Mouse (Mus musculus): Measurements from ENCODE around the gene Fopnl. TPM values are rescaled to one million over a fixed set of nuclear protein-coding genes. Genes with fewer than 3 reads are reported as not detected.
A peak's percentile ranks its signal among the peaks of the same experiment; 100 is the strongest.

Fopnl gene
- polyA plus RNA-seq, 1 experiment = 3.8 TPM

DNA sequence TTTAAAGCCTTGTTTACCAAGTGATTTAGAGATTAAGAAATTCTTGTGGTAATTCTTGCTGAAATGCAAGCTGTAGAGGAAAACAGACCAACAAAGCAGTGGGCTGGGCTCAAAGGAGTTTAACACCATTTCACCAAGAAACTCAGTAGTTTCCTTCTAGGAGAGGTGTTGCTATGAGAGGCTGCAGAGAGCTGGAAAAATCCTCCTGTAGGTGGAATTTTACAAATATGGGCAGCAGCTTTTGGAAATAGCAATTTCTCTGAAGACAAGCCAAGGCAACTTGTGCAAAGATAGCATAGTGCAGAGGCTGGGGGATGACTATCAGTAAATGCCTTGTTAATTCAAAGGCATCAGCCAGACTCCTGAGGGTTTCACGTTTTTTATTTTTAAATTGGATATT, 3.3 kb upstream of the Fopnl start:
- no peak for TF ChIP-seq GATA1 (IDR thresholded peaks at IDR 0.05; ENCODE audit: low read length)

DNA sequence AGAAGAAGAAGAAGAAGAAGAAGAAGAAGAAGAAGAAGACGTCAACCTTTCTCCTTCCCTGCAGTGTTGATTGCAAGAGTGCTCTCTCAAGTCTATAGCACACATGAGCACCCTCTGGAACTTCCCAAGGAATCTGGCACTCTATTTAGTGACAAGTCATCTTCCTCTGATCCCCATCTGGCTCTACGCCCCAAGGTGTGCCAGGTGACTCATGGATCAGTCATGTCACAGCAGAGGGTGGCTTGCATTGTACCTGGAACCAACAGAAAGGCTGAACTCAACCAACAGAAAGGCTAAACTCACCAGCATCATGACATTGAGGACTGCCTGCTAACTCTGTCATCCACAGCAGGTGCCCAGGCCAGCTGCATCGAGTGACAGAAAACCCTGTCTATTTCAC, 2.5 kb upstream of the Fopnl start:
- no peak for TF ChIP-seq GATA1 (IDR thresholded peaks at IDR 0.05; ENCODE audit: low read length)

DNA sequence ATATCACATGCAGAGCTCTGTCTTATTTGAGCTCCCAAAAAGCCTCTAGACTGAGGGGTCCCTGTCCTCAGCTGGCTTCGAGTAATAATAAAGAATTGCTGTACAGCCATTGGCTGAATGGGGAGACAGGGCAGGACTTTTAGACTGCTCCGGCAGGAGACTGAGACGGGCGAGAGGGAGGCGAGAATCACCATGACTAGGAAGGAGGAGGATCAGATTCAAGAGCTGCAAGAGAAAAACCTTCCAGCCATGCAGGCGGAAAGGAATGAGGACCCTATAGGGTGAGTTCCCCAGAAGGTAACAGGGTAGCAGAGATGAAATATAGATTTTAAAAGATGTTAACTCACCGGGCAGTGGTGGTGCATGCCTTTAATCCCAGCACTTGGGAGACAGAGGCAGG, 4.3 kb downstream of the Fopnl start:
- no peak for TF ChIP-seq GATA1 (IDR thresholded peaks at IDR 0.05; ENCODE audit: low read length)

DNA sequence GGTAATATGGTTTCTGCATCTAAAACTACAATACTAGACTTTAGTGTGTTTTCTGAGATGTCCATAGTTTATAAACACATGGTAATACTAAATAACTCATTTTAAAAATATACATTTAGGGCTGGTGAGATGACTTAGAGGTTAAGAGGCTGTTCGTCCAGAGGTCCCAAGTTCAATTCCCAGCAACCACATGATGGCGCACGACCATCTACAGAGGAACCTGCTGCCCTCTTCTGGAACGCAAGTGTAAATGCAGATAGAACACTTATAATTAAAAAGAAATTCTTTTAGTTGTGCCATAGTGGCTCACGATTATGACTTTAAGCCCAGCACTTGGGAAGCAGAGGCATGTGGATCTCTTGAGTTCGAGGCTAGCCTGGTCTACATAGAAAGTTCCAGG, 5.8 kb downstream of the Fopnl start:
- no peak for TF ChIP-seq GATA1 (IDR thresholded peaks at IDR 0.05; ENCODE audit: low read length)

DNA sequence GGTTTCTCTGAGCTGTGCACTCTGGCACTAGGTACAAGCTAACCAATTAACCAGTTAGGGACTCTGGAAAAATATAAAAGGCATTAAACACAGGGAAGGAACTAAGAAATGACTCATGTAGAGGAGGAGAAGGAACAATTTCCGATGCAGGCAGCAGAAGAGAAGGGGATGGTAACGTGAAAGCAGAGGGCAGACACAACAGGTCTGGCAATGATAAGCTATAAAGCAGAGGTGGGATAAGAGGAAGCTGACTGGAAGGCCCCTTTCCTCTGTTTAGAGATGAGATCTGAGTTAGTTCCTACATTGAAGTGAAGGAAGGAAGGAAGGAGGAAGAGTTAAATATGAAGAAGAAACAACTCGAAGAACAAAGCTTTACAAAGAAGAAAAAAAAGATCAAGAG, 7.4 kb downstream of the Fopnl start:
- TF ChIP-seq GATA1 (IDR thresholded peaks at IDR 0.05; ENCODE audit: low read length) = no peak

DNA sequence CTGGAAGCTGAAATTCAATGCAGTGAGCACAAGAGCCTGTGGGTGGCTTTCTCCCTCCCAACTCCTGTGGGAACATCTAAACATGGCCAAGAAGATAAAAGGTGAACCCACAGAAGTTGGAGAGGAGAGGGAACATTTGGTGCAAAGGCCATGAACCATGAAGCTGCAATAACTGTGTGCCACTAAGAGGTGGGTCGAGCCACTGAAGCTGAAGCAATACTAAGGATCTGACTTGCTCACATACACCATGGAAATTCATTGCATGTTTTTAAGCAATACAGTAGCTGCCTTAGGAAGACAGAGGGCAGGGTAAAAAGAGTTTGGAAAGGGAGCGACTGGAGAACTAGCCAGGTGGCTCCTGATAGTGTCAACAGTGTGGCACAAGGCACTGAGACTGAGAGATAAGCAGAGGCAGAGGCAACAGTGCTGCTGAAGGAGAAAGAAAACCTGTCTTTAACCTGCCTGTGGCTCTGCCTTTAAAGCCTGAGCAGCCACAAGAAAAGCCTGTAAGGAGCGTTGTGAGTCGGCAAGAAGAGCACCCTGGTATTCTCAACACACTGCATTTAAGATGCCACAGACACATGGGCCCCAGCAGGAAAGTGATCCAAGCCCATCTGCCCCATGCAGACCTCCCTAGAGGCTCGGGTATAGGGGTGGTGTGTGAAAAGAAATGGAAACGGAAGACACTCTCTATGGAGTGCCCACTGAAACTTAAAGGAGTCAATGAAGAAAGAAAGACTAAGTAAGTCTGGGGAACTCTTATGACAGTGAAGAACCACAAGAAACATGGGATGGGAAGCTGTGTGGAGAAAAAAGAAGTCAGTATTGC, 8.7 kb downstream of the Fopnl start:
- TF ChIP-seq GATA1 (IDR thresholded peaks at IDR 0.05; ENCODE audit: low read length) = peak; percentile 26

DNA sequence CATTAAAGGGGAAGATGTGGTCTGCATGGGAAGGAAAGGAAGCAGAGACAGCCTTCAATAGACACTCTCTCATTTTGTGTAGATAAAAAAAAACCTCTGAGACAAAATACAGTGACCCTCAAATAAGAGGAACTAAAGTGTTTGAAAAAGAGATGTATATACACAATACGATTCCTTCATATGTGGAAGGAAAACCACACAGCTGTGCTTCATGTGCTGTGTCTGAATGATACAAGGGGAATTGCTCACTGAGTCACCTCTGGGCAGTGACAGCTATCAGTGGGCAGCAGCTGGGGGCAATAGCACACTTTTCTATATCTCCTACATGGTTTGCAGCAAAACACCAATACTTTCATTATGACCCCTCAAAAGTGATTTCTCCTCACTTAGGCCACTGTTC, 9.8 kb downstream of the Fopnl start:
- TF ChIP-seq GATA1 (IDR thresholded peaks at IDR 0.05; ENCODE audit: low read length) = peak; percentile 36

DNA sequence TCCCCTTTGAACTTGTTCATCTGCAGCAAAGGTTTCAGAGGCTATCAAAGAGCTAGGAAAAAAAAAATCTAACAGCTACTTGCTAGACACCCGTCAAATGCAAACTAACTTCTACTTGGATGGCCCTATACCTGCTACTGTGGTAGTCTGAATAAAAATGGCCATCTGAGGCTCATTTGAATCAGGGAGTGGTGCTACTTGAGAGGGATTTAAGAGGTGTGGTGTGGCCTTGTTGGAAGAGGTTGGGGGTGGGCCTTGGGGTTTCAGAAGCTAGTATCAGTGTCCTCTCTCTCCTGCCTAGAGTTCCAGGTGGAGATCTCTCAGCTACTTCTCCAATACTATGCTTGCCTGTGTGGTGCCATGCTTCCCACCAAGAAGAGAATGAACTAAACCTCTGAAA, 10.8 kb downstream of the Fopnl start:
- TF ChIP-seq GATA1 (IDR thresholded peaks at IDR 0.05; ENCODE audit: low read length) = no peak

DNA sequence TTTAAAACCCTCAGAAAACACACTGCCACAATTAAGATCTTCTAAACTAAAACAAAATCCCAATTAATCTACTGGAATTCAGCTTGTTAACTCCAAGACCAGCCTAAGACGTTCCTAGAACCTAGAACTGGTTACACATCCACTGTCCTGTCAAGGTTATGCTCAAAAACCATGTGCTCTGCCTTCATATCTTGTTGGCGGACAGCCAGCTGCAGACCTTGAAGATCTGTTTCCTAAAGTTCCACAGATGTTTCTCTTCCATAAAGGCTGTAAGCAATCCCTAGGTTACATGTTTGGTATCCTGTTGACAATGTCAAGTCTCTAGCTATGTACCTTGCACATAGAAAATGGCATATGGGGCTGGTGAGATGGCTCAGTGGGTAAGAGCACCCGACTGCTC, 12.4 kb downstream of the Fopnl start:
- TF ChIP-seq GATA1 (IDR thresholded peaks at IDR 0.05; ENCODE audit: low read length) = no peak

DNA sequence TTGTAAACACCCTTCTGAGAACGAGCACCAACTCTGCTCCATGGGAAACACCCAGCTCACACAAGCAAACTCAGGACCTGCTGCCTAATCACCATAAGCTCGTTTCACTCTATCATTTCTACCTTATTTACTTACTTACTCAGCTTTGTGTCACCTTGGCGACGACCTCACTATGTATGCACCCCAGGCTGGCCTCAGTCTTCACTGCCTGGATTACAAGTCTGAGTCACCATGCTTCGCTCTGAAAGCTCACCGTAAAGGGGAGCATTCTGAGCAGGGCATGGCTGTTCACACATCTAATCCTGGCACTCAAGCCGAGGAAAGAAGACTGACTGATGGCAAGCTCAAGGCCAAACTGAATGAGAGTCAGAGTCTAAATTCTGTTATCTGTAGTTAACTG, 13.5 kb downstream of the Fopnl start:
- no peak for TF ChIP-seq GATA1 (IDR thresholded peaks at IDR 0.05; ENCODE audit: low read length)

DNA sequence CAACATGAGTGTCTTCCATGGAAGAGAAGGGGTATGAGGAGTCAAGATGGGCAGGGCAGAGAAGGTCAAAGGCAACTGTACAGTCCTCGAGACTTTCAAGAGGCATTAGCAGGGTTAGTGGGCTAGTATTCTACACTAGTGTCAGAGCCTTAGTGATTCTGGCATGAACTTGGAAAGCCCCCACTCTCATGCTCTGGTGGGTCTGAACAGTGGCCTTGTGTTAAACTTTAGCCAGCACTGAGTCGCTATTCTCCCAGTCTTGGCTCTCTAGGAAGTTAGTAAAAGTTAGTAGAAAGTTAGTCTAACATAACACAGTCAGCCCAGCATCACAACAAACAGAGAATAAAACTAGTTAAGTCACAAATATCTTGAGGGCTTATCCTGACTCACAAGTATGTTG, 14.1 kb downstream of the Fopnl start:
- no peak for TF ChIP-seq GATA1 (IDR thresholded peaks at IDR 0.05; ENCODE audit: low read length)

DNA sequence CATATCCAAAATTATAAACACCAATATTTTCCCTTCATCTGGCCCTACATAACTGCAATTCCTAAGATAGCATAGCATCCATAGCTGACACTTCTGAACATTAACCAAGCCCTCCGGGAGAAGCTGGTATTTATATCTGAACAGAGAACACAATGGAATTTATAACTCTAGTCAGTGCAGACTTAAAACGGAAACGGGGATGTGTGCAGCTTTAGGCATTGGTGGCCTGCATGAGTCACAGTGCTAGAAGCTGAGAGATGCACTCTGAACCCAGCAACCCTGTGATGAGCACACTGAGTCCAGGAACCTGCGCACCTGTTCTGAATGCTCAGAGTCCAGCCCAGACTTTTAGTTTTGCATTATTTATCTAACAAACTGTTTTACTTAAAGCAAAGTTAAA, 18.7 kb downstream of the Fopnl start:
- no peak for TF ChIP-seq GATA1 (IDR thresholded peaks at IDR 0.05; ENCODE audit: low read length)

DNA sequence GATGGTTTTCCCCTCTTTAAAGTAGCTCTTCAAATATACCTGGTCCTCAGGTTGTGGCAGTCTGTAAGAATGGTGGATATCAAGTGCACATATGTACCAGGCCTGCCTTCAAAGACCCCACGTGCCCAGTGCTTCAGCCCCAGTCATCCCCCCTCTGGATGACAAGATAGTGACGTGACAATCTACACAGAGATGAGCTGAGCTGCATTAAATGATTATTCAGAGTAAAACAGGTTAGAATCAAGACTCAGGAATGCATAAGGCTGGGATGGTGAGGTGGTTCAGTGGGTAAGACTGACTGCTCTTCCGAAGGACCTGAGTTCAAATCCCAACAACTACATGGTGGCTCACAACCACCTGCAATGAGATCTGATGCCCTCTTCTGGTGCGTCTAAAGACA, 19.5 kb downstream of the Fopnl start:
- no peak for TF ChIP-seq GATA1 (IDR thresholded peaks at IDR 0.05; ENCODE audit: low read length)

DNA sequence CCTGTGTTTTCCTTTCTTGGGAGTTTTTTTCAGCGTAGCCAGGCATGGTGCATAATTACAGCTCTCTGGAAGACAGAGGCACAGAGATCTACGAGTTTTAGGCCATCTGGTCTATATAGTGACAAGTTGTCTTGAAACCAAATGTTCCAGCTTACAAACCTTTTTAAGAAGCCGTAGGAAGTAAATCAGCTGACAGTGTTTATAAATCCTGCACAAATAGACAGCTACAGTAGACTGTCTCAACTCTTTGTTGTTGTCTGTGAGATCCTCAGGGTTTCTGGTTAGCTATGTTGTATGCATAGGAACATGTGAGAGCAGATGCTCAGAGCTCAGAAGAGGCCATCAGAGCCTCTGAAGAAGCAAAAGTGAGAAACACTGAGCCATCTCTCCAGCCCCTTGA, 20.1 kb downstream of the Fopnl start:
- TF ChIP-seq GATA1 (IDR thresholded peaks at IDR 0.05; ENCODE audit: low read length) = no peak

DNA sequence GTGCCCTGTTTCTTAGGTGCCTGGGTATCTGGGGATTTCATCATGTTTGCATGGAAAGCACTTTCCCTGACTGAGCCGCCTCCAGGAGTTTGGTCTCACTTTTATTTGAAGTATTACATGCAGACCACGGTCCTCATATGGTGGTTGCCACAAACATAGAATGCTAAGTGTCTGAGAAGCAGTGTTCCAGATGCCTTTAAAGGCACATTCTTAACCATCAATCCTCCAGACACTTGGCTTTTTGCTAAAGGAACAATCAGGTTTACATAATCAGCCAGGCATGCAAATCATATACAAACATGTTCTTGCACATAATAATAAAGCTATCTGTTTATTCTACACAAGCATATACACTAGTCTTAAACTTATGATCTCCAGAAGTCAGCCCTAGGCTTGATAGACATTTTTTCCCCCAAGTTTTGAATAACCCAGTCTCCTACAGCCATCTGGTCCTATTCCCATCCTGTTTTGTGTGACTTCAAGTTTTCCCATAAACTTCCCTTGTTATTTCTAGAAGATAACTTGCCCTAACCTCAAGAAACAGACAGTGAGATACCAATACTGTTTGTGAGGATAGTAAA, 20.6 kb downstream of the Fopnl start:
- no peak for TF ChIP-seq GATA1 (IDR thresholded peaks at IDR 0.05; ENCODE audit: low read length)

DNA sequence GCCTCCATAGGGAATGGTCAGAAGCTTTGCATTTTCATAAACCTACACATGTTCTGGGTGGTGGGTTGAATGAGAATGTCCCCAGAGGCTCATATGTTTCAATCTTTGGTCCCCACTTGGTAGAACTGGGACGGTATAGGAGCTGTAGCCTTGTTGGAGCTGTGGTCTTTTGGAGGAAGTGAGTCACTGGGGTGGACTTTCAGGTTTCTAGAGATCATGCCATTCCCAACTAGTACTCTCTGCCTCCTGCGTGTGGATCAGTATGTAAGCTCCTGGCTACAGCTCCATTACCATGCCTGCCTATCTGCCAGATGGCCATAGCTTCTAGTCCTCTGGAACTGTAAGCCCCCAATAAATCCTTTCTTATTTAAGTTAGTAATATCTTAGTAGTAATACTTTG, 21.9 kb downstream of the Fopnl start:
- TF ChIP-seq GATA1 (IDR thresholded peaks at IDR 0.05; ENCODE audit: low read length) = no peak

All from G1E-ER4 (cell line).